In the genomic region with DNA sequence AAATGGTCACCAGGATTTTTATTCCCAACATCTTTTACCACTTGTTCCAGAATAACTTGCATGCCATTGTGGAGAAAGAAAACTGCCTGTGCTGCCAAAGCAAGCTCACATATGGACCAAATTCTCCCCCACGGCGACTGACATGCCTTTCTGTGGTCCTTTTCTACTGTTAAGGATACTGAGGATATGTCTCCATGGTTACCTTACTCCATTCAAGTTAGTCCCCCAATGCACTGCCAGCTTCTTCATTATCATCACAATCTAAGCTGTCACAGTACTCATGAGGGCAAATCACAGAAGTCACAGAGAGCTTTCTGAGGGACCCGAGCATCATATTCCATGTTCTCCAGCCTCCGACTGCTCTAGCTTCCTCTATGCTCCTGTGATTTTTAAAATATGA, we compare ENCODE assay signal across 21 mouse cellular contexts. TPM values are rescaled to one million over a fixed set of nuclear protein-coding genes. Genes with fewer than 3 reads are reported as not detected.
DNase-seq lines count a peak whose midpoint lies in the region; ATAC-seq lines count a peak whose summit lies in the region.
"Had no signal": no experiment of that assay in that cellular context is flagged by ENCODE, and none has a peak within 500 bp of the region (broad histone marks: within the 10 kb centered on the region; RNA-seq: fewer than 3 reads in every experiment).

No protein-coding gene starts in this region.

- H3K9me3 ChIP-seq in embryonic facial prominence, embryonic 14.5 days (ENCODE audit: control insufficient read depth, low read length) = no peaks in the 10 kb centered on the region
- no peaks in the 10 kb centered on the region for H3K9me3 ChIP-seq in embryonic facial prominence, embryonic 10.5 days
- H3K9me3 ChIP-seq in hindbrain, embryonic 10.5 days = no peaks in the 10 kb centered on the region
- H3K9me3 ChIP-seq in hindbrain, embryonic 13.5 days = no peaks in the 10 kb centered on the region
- no peaks in the 10 kb centered on the region for H3K9me3 ChIP-seq in hindbrain, embryonic 16.5 days (ENCODE audit: control insufficient read depth, low read length)
- H3K9me3 ChIP-seq: embryonic facial prominence, embryonic 12.5 days; heart, embryonic 15.5 days; limb, embryonic 15.5 days; neural tube, embryonic 12.5 days had no signal

- WGBS in embryonic facial prominence, embryonic 14.5 days = 65% methylated on average over 4 of the region's 4 CpGs
- 81% methylated on average over 4 of the region's 4 CpGs for WGBS in embryonic facial prominence, embryonic 10.5 days
- WGBS in hindbrain, embryonic 10.5 days = 47% methylated on average over 4 of the region's 4 CpGs
- WGBS in hindbrain, embryonic 13.5 days = 30% methylated on average over 4 of the region's 4 CpGs
- WGBS in hindbrain, embryonic 16.5 days = 25% methylated on average over 4 of the region's 4 CpGs

- peaks cover under 1% of the 10 kb centered on the region; the same call in 1 of the 2 replicates for H3K4me1 ChIP-seq in embryonic facial prominence, embryonic 14.5 days (ENCODE audit: control insufficient read depth, insufficient read depth, low read length)
- H3K4me1 ChIP-seq in embryonic facial prominence, embryonic 10.5 days = no peaks in the 10 kb centered on the region
- H3K4me1 ChIP-seq in hindbrain, embryonic 10.5 days (replicated peaks) = peaks cover 9% of the 10 kb centered on the region
- H3K4me1 ChIP-seq in hindbrain, embryonic 13.5 days (replicated peaks) = peaks cover 8% of the 10 kb centered on the region; the same call in 1 of the 2 replicates
- H3K4me1 ChIP-seq in hindbrain, embryonic 16.5 days (ENCODE audit: control insufficient read depth, insufficient read depth, low read depth, low read length) = no peaks in the 10 kb centered on the region
- H3K4me1 ChIP-seq: embryonic facial prominence, embryonic 12.5 days; heart, embryonic 15.5 days; neural tube, embryonic 12.5 days had no signal

- peak; percentile 16 for DNase-seq in embryonic facial prominence, embryonic 14.5 days (ENCODE audit: low spot score)
- no peak for DNase-seq in embryonic facial prominence, embryonic 10.5 days (ENCODE audit: low spot score)
- DNase-seq in hindbrain, embryonic 10.5 days (ENCODE audit: low spot score) = peak; percentile 7
- peak; percentile 11 for DNase-seq in brain, adult 2 months (ENCODE audit: low read depth, low spot score)
- no peak for DNase-seq in neural tube, embryonic 10.5 days (ENCODE audit: extremely low spot score, low spot score)
- DNase-seq in adrenal gland, adult (ENCODE audit: inconsistent age in 2 of 2, low spot score in 1 of 2) = no peak
- DNase-seq: adrenal gland, postnatal 14 days; cerebellum, postnatal 14 days; gastrocnemius, postnatal 36 days; layer of hippocampus, adult 9-11 months; lung, embryonic 14.5 days; right cerebral cortex, postnatal 25 days; thymus, postnatal 14 days had no signal

- H3K4me2 ChIP-seq in embryonic facial prominence, embryonic 14.5 days (ENCODE audit: low read depth, low read length) = no peak overlapping the region
- no peak overlapping the region for H3K4me2 ChIP-seq in hindbrain, embryonic 13.5 days
- H3K4me2 ChIP-seq in hindbrain, embryonic 16.5 days (ENCODE audit: low read length) = no peak overlapping the region
- H3K4me2 ChIP-seq: embryonic facial prominence, embryonic 12.5 days; heart, embryonic 15.5 days; limb, embryonic 15.5 days; lung, embryonic 14.5 days; neural tube, embryonic 12.5 days had no signal

- H3K4me3 ChIP-seq in embryonic facial prominence, embryonic 14.5 days (ENCODE audit: low read depth, low read length) = no peak overlapping the region
- no peak overlapping the region for H3K4me3 ChIP-seq in embryonic facial prominence, embryonic 10.5 days
- no peak overlapping the region for H3K4me3 ChIP-seq in hindbrain, embryonic 10.5 days
- H3K4me3 ChIP-seq in hindbrain, embryonic 13.5 days = no peak overlapping the region
- H3K4me3 ChIP-seq in hindbrain, embryonic 16.5 days (ENCODE audit: low read length) = no peak overlapping the region
- H3K4me3 ChIP-seq: embryonic facial prominence, embryonic 12.5 days; heart, embryonic 15.5 days; left cerebral cortex, adult 2 months; limb, embryonic 15.5 days; neural tube, embryonic 12.5 days had no signal

- H3K27me3 ChIP-seq in embryonic facial prominence, embryonic 14.5 days (replicated peaks; ENCODE audit: control insufficient read depth, insufficient read depth, low read length) = no peaks in the 10 kb centered on the region
- no peaks in the 10 kb centered on the region for H3K27me3 ChIP-seq in embryonic facial prominence, embryonic 10.5 days (replicated peaks; ENCODE audit: low read depth, poor library complexity, severe bottlenecking)
- no peaks in the 10 kb centered on the region for H3K27me3 ChIP-seq in hindbrain, embryonic 10.5 days (ENCODE audit: insufficient read depth, poor library complexity, severe bottlenecking)
- no peaks in the 10 kb centered on the region for H3K27me3 ChIP-seq in hindbrain, embryonic 13.5 days
- no peaks in the 10 kb centered on the region for H3K27me3 ChIP-seq in hindbrain, embryonic 16.5 days (replicated peaks; ENCODE audit: control insufficient read depth, insufficient read depth, low read length)
- H3K27me3 ChIP-seq: embryonic facial prominence, embryonic 12.5 days; heart, embryonic 15.5 days; limb, embryonic 15.5 days; neural tube, embryonic 12.5 days had no signal

- no peak overlapping the region for H3K9ac ChIP-seq in embryonic facial prominence, embryonic 14.5 days (ENCODE audit: low read depth, low read length)
- H3K9ac ChIP-seq in hindbrain, embryonic 13.5 days = no peak overlapping the region
- no peak overlapping the region for H3K9ac ChIP-seq in hindbrain, embryonic 16.5 days (ENCODE audit: low read depth, low read length)
- H3K9ac ChIP-seq: embryonic facial prominence, embryonic 12.5 days; heart, embryonic 15.5 days; limb, embryonic 15.5 days; liver, embryonic 14.5 days; lung, embryonic 14.5 days; neural tube, embryonic 12.5 days had no signal

- no peak overlapping the region for H3K27ac ChIP-seq in embryonic facial prominence, embryonic 14.5 days (replicated peaks; ENCODE audit: low read depth, low read length)
- no peak overlapping the region for H3K27ac ChIP-seq in embryonic facial prominence, embryonic 10.5 days (replicated peaks)
- H3K27ac ChIP-seq in hindbrain, embryonic 10.5 days = no peak overlapping the region
- H3K27ac ChIP-seq in hindbrain, embryonic 13.5 days = no peak overlapping the region
- no peak overlapping the region for H3K27ac ChIP-seq in hindbrain, embryonic 16.5 days (ENCODE audit: low read depth, low read length)
- H3K27ac ChIP-seq: embryonic facial prominence, embryonic 12.5 days; heart, embryonic 15.5 days; left cerebral cortex, adult 2 months; limb, embryonic 15.5 days; liver, embryonic 14.5 days; neural tube, embryonic 12.5 days had no signal

- no peaks in the 10 kb centered on the region for H3K36me3 ChIP-seq in embryonic facial prominence, embryonic 14.5 days (ENCODE audit: control insufficient read depth, insufficient read depth, low read length)
- no peaks in the 10 kb centered on the region for H3K36me3 ChIP-seq in embryonic facial prominence, embryonic 10.5 days (replicated peaks)
- H3K36me3 ChIP-seq in hindbrain, embryonic 10.5 days = no peaks in the 10 kb centered on the region
- H3K36me3 ChIP-seq in hindbrain, embryonic 13.5 days = no peaks in the 10 kb centered on the region
- H3K36me3 ChIP-seq in hindbrain, embryonic 16.5 days (ENCODE audit: control insufficient read depth, insufficient read depth, low read length) = no peaks in the 10 kb centered on the region
- H3K36me3 ChIP-seq: embryonic facial prominence, embryonic 12.5 days; heart, embryonic 15.5 days; limb, embryonic 15.5 days; neural tube, embryonic 12.5 days had no signal

- ATAC-seq in embryonic facial prominence, embryonic 14.5 days (ENCODE audit: low read depth) = no peak
- no peak; the same call in 1 of the 2 replicates for ATAC-seq in hindbrain, embryonic 13.5 days (ENCODE audit: low FRiP score)
- ATAC-seq in hindbrain, embryonic 16.5 days = peak; percentile 72; the same call in 1 of the 2 replicates

RNA-seq across cellular contexts. Expression of gene Cdyl, which starts 11.2 kb away (rescaled TPM):
- 17.5 and 18.2 TPM in 2 replicates for polyA plus RNA-seq in embryonic facial prominence, embryonic 14.5 days (2014; fragmentation: Nextera tagmentation; extraction: Ambion mirVana)
- polyA plus RNA-seq in embryonic facial prominence, embryonic 10.5 days (2016; fragmentation: Nextera tagmentation; extraction: Ambion mirVana) = 11.8 and 13.0 TPM in 2 replicates
- 11.4 and 12.4 TPM in 2 replicates for polyA plus RNA-seq in hindbrain, embryonic 10.5 days (2016; fragmentation: Nextera tagmentation; extraction: Ambion mirVana)
- polyA plus RNA-seq in hindbrain, embryonic 13.5 days (2015; fragmentation: Nextera tagmentation; extraction: Ambion mirVana) = 5.8 and 6.0 TPM in 2 replicates
- 2.6 and 4.2 TPM in 2 replicates for polyA plus RNA-seq in hindbrain, embryonic 16.5 days (2015; fragmentation: Nextera tagmentation; extraction: Ambion mirVana)

Comparison
In these comparisons a context has a peak if more than half of its experiments do, and no peak if none do; other contexts are left out.
1. DNase-seq: peak in embryonic facial prominence, embryonic 14.5 days (single experiment), hindbrain, embryonic 10.5 days (single experiment) and brain, adult 2 months (single experiment); none in embryonic facial prominence, embryonic 10.5 days (single experiment), neural tube, embryonic 10.5 days (single experiment) and adrenal gland, adult (0 of 2).